Mouse (Mus musculus) kidney, adult 2 months (tissue): ENCODE measurements at regions not wholly inside any gene's neighbourhood (a gene's known extent, or its start where the extent isn't known, plus 50 kb on each side); places are given as distances from the start of the nearest gene placed in this dataset.

Experiments
- CTCF ChIP-seq: fragments of 200-500 bp; conservative IDR thresholded peaks from 2 replicates; pipeline ENCODE4 v1.5.1; 2011; ENCODE audit warnings: low read depth, mild to moderate bottlenecking, control low read depth, low read length, moderate library complexity, mixed read lengths; ENCODE audit not compliant: insufficient read depth, insufficient read length
- POLR2A ChIP-seq: fragments of 200-500 bp; IDR thresholded peaks from one replicate; pipeline ENCODE4 v1.6.1; 2011; ENCODE audit warnings: low read depth, low read length, control low read depth

- TF ChIP-seq CTCF (no peak), POLR2A (no peak)
Measured at GRCm38 (mm10) chr8:103031708-103032107, 246.3 kb upstream of the Cdh11 start.
